Mouse (Mus musculus) hindbrain, postnatal 0 days (tissue): ENCODE measurements around the gene Fn1. TPM values are rescaled to one million over a fixed set of nuclear protein-coding genes. Genes with fewer than 3 reads are reported as not detected.

ENCODE experiments used
- ATAC-seq: fragments of 200-750 bp; cut with Nextera tagmentation; 2 replicates; pipeline ENCODE4 v1.8.0; 2017; ENCODE audit warnings: mild to moderate bottlenecking, moderate TSS enrichment, moderate library complexity
- DNase-seq: peaks from one replicate; pipeline ENCODE4 v3.0.0-alpha.2; 2015; ENCODE audit warnings: low spot score
- H3K27ac ChIP-seq: fragments of 300-500 bp; sonication (generic); 2 replicates; pipeline ENCODE4 v1.5.1; 2014; ENCODE audit warnings: mild to moderate bottlenecking
- H3K27me3 ChIP-seq: fragments of 300-500 bp; sonication (generic); 2 replicates; pipeline ENCODE4 v1.6.1; 2014; ENCODE audit warnings: low read length, mixed read lengths; ENCODE audit not compliant: insufficient read depth
- H3K36me3 ChIP-seq: fragments of 300-500 bp; sonication (generic); 2 replicates; pipeline ENCODE4 v1.6.1; 2014; ENCODE audit warnings: low read length, mixed read lengths; ENCODE audit not compliant: insufficient read depth
- H3K4me1 ChIP-seq: fragments of 300-500 bp; sonication (generic); 2 replicates; pipeline ENCODE4 v1.6.1; 2014; ENCODE audit warnings: antibody characterized with exemption, low read length, mixed read lengths; ENCODE audit not compliant: insufficient read depth
- H3K4me2 ChIP-seq: fragments of 300-500 bp; sonication (generic); 2 replicates; pipeline ENCODE4 v1.6.1; 2014; ENCODE audit warnings: low read depth, mild to moderate bottlenecking, low read length, moderate library complexity, mixed read lengths
- H3K4me3 ChIP-seq: fragments of 300-500 bp; sonication (generic); 2 replicates; pipeline ENCODE4 v1.5.1; 2014; ENCODE audit warnings: low read length
- H3K9ac ChIP-seq: fragments of 300-500 bp; sonication (generic); replicated peaks from 2 replicates; pipeline ENCODE4 v1.6.1; 2014; ENCODE audit warnings: mild to moderate bottlenecking, low read length, moderate library complexity, mixed read lengths
- H3K9me3 ChIP-seq: fragments of 300-500 bp; sonication (generic); 2 replicates; pipeline ENCODE4 v1.6.1; 2016; ENCODE audit warnings: low read length, mixed read lengths
- CTCF ChIP-seq: IDR thresholded peaks from 2 replicates; pipeline ENCODE4 v1.5.1; 2016; ENCODE audit warnings: antibody characterized with exemption, control low read depth, low read depth
- WGBS: fragments of 180-500 bp; shearing (Covaris S2); extraction: QIAGEN DNeasy Blood & Tissue Kit; methylation state at CpG from one replicate; pipeline ENCODE4 v1.1.7; 2014; 5-methylcytosine and 5-hydroxymethylcytosine counted together
- polyA plus RNA-seq: library from polyadenylated mRNA; unstranded; fragments of >200 nt; fragmentation: Nextera tagmentation; extraction: Ambion mirVana; gene quantifications from 2 replicates; pipeline ENCODE4 v1.2.1, GENCODE M21; 2015
- total RNA-seq: library from RNA; depleted of rRNA; stranded (reverse); fragments of >200 nt; gene quantifications from 2 replicates; pipeline ENCODE4 v1.2.3, GENCODE M21; 2014

The Fn1 gene
- total and polyA plus RNA-seq, 2 experiments from 2014 or later: 26.6 to 64.1 TPM

DNA sequence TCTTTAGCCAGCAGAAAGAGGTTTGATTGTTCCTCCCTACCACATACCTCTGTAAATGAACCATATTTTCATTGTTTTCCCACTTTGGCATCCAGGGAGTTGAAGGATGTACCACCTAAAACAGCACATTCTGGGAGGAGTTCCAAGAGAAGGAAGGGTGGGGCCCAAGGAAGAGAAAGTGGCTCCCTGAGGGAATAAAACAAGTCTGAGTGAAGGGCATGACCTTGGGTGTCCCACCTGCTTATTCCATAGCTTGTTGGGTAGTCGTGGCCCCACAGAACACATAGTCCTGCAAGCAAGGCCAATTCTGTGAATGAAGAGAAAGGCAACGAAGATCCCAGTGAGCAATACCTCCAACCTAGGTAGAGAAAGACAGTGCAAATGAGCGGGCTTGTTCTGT lies 19.3 kb upstream of the Fn1 start:
- no peak overlapping the region for H3K27ac ChIP-seq
- no peak overlapping the region for H3K4me2 ChIP-seq
- DNase-seq (no peak), ATAC-seq (no peak)
- no peak overlapping the region for H3K4me3 ChIP-seq
- 84% methylated on average over 3 of the region's 3 CpGs for WGBS
- no peaks in the 10 kb centered on the region for H3K9me3 ChIP-seq
- no peak overlapping the region for H3K9ac ChIP-seq
- H3K36me3 ChIP-seq: no peaks in the 10 kb centered on the region
- no peak for TF ChIP-seq CTCF
- H3K4me1 ChIP-seq: no peaks in the 10 kb centered on the region
- H3K27me3 ChIP-seq: no peaks in the 10 kb centered on the region

DNA sequence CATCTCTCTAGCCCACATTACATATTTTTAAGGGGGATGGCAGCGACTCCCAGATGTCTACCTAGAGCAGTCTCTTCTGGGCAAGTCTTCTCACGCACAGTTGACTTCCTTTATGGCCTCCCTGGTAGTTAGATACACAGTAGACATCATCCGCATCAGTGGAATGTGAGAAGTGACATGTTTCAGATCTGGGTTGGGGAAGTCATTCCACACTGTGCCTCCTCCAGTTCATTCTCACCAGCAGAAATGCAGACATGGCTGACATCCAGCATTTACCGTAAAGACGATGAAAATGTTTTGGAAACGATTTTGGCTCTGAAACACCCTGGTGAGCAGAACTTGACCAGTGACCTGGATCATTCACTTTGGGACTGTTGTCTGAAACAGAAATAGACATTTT lies 10.2 kb upstream of the Fn1 start:
- Histone ChIP-seq H3K27me3 (no peaks in the 10 kb centered on the region), H3K4me3 (no peak overlapping the region), H3K9ac (no peak overlapping the region), H3K4me1 (no peaks in the 10 kb centered on the region), H3K4me2 (no peak overlapping the region), H3K9me3 (no peaks in the 10 kb centered on the region; the same call in 1 of the 2 replicates), H3K36me3 (no peaks in the 10 kb centered on the region), H3K27ac (no peak overlapping the region)
- TF ChIP-seq CTCF: no peak
- ATAC-seq (no peak), DNase-seq (no peak)
- WGBS: 81% methylated on average over 6 of the region's 6 CpGs

DNA sequence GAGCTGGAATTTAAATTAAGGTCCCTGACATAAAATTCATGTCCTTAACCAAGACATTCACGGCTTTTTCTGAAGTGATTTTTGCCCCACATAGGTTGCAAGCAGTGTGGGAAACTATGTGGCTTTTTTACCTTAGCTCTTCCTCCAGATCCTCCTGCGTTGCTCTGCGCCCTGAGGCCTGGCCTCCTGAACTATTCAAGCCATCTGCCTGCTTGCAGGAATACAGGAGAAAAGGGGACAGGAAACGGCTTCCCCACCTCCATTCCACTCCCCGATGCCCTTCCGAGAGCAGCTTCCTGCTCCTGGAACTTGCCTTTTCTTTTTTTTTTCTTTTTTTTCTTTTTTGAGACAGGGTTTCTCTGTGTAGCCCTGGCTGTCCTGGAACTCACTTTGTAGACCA lies 5.6 kb upstream of the Fn1 start:
- Histone ChIP-seq H3K9ac (no peak overlapping the region), H3K9me3 (no peaks in the 10 kb centered on the region; the same call in 1 of the 2 replicates), H3K4me1 (no peaks in the 10 kb centered on the region; the same call in 1 of the 2 replicates), H3K27me3 (0 out of 2 replicates have a peak, but pooled peaks cover 4% of the 10 kb centered on the region), H3K27ac (no peak overlapping the region), H3K36me3 (no peaks in the 10 kb centered on the region), H3K4me2 (no peak overlapping the region), H3K4me3 (no peak overlapping the region)
- 84% methylated on average over 6 of the region's 6 CpGs for WGBS
- DNase-seq (no peak), ATAC-seq (no peak)
- no peak for TF ChIP-seq CTCF

DNA sequence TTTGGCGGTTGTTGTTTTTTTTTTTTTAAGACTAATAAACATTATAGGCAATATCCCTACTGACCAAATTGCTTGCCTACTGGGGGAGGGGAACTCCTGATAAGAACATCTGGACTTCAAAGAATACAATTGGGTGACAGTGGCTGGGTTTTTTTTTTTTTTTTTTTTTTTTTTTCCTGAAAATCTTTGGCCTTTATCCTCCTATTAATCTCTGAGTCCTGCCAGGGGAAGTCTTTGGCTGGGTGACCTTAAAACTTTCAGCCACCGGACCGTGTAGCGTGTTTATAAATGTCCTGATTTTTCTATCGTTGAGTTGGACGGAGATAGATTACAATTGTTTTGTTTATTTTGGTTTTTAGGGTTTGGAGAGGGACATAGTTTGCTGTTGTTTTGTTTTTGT lies 3.3 kb upstream of the Fn1 start:
- Histone ChIP-seq H3K4me2 (no peak overlapping the region), H3K9ac (no peak overlapping the region), H3K27ac (no peak overlapping the region), H3K4me1 (no peaks in the 10 kb centered on the region; the same call in 1 of the 2 replicates), H3K27me3 (0 out of 2 replicates have a peak, but pooled peaks cover 4% of the 10 kb centered on the region), H3K4me3 (no peak overlapping the region), H3K9me3 (no peaks in the 10 kb centered on the region), H3K36me3 (no peaks in the 10 kb centered on the region)
- ATAC-seq: no peak
- WGBS: 86% methylated on average over 6 of the region's 6 CpGs
- no peak for TF ChIP-seq CTCF
- DNase-seq: no peak

GRCm38 (mm10) chr1:71654221-71654620 lies 1.2 kb upstream of the Fn1 start:
- no peak for TF ChIP-seq CTCF
- Histone ChIP-seq H3K4me3 (peak overlapping the region; percentile 66), H3K27me3 (0 out of 2 replicates have a peak, but pooled peaks cover 4% of the 10 kb centered on the region), H3K4me1 (no peaks in the 10 kb centered on the region; the same call in 1 of the 2 replicates), H3K9ac (peak overlapping the region; percentile 55; the same call in 1 of the 2 replicates), H3K9me3 (no peaks in the 10 kb centered on the region), H3K27ac (no peak overlapping the region), H3K36me3 (no peaks in the 10 kb centered on the region), H3K4me2 (peak overlapping the region; percentile 100)
- ATAC-seq (no peak), DNase-seq (no peak)
- WGBS: 16% methylated on average over 8 of the region's 8 CpGs

- DNase-seq: no peak
- H3K4me3 ChIP-seq: peak overlapping the region; percentile 66
- 0 out of 2 replicates have a peak overlapping the region, but pooled peaks have one; percentile 17 for H3K27ac ChIP-seq
- peak overlapping the region; percentile 55; the same call in 1 of the 2 replicates for H3K9ac ChIP-seq
- no peaks in the 10 kb centered on the region for H3K9me3 ChIP-seq
- WGBS: under 1% methylated on average over 24 of the region's 24 CpGs
- TF ChIP-seq CTCF: no peak
- no peak; the same call in 1 of the 2 replicates for ATAC-seq
- H3K4me1 ChIP-seq: no peaks in the 10 kb centered on the region; the same call in 1 of the 2 replicates
- 0 out of 2 replicates have a peak, but pooled peaks cover 4% of the 10 kb centered on the region for H3K27me3 ChIP-seq
- H3K36me3 ChIP-seq: no peaks in the 10 kb centered on the region
- peak overlapping the region; percentile 100 for H3K4me2 ChIP-seq
These were observed 580 bp upstream of the Fn1 start for GRCm38 (mm10) chr1:71653400-71654159.

- Histone ChIP-seq H3K9ac (no peak overlapping the region), H3K4me2 (peak overlapping the region; percentile 19; the same call in 1 of the 2 replicates), H3K4me3 (no peak overlapping the region), H3K4me1 (no peaks in the 10 kb centered on the region; the same call in 1 of the 2 replicates), H3K9me3 (no peaks in the 10 kb centered on the region), H3K27ac (no peak overlapping the region), H3K36me3 (no peaks in the 10 kb centered on the region), H3K27me3 (0 out of 2 replicates have a peak, but pooled peaks cover 4% of the 10 kb centered on the region)
- WGBS: 45% methylated on average over 1 of the region's 1 CpGs
- ATAC-seq (no peak), DNase-seq (no peak)
- no peak for TF ChIP-seq CTCF
These were observed 1.2 kb downstream of the Fn1 start for GRCm38 (mm10) chr1:71651828-71652227.
